Mouse (Mus musculus): ENCODE measurements around the gene Cd6.
A peak's percentile ranks its signal among the peaks of the same experiment; 100 is the strongest.

The Cd6 gene

DNA sequence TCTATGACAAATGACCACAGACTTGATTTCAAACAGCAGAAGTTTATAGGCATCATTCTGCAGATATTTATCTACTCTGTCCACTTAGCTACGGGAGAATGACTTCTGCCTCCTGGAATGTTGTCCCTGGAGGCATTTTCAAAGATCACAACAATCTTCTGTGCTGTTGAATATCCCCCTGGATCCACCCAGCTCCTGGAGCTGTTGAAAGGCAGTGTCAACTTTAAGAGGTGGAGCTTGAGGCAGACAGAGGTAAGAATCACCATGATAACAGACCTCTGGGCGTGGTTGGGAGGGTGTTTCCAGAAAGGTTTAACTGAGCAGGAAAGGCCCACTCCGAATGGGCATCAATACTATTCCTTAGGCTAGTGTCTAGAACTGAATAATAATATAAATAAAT lies 5.8 kb upstream of the Cd6 start:
- DNase-seq, result no peak

DNA sequence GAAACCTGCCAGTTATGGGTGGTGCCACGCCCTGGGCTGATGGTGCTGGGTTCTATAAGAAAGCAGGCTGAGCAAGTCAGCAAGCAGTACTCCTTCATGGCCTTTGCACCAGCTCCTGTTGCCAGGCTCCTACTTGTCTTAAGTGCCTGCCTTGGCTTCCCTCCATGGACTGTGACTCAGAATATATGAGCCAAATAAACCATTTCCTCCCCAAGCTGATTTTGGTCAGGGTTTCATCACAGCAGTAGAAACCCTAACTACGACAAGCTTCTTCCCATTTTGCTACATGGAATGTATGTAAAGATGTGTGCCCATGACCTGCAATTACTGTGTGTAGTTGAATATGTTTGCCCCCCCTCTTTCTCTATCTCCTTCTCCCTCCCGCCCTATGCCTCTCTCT lies 3.8 kb upstream of the Cd6 start:
- DNase-seq, result no peak

DNA sequence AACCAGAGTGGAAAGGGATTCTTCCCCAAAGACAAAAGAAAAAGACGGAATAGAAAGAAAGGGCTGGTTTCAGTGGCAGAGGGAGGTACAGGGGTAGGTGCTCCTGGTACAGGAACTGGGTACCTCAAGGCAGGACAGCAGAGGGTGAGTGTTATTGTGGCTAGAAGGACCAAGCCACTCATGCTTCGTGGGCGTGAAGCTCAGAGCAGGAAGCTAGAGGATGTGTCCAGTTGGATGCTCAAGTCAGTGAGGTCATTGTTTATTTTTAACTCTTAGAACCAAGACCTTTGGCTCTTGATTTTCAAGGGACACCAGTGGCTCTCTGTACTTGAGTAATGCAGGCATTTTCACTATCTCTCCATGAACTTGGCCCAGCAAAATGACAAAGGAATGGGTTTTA lies 2.2 kb upstream of the Cd6 start:
- DNase-seq, result no peak

DNA sequence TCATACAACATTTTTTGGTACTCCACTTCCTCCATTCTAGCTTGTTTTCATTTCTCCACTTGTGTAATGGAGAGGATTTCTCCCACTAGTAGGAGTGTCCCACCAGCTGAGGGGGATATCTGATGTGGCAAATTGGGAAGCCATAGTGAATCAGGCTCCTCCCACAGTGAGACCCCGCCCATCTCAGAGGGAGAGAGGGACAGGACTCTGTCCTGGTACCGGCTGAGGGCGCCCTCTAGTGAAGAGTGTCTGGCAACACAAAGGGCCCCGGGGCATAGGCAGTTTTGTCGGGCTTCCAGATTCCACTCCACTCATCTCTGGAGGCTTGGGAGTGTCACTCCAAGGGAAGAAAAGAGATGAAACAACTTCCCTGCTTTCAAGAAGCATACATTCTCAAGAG lies 1.6 kb upstream of the Cd6 start:
- DNase-seq, result peak; percentile 72 to 88

DNA sequence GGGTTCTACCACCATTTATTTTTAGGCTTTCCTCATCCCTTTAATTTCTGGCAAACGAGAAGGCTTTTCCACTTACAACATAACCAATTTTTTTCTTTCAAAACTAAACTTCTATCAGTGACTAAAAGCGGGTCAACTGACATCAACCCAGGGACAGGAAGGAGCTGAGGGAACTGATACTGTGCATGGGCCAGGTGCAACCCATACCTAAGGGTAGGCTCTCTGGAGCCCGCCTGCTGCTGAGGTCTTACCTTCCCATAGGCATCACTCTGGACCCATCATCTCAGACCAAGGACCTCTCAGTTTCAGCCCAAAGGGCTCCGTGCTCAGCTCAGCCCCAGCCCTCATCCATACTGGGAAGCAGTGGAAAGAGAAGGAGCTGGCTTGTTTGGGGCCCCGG lies 1.5 kb downstream of the Cd6 start:
- no peak for DNase-seq

DNA sequence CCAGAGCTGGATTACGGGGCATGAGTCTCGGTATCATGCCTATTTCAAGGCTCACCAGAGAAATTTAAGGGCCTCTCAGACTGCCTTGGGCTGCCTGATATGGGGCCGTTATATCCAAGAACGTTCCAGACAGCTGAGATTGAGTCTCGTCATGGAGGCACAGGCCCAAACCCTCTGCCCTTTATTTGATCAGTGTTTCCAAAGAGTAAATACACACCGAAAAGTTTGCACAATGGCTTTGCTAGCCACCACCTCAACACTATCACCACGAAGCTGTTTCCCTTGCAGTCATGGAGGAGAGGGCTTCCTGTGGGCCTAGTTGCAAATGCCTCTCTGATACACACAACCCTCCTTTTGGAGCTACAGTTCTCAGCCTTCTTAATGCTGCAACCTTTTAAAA lies 5.8 kb downstream of the Cd6 start:
- DNase-seq, result no peak

DNA sequence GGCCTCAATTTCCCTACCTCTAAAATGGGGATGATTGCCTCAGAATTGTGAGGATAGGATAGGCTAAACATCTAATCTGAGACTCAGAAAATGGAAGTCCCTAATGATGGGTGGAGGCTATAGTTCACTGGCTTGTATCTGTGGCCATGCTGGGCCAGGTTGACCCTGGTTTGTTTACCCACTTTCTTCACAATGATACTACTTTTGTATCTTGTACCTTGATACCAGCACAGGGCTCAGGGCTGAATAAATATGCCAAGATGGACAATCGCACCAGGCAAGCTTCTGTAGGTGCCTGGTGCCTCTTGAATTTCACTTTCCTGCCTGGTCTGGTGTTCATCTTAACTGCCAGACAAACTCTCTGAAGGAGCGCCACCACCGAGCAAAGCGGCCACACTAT lies 7.3 kb downstream of the Cd6 start:
- DNase-seq, result no peak

DNA sequence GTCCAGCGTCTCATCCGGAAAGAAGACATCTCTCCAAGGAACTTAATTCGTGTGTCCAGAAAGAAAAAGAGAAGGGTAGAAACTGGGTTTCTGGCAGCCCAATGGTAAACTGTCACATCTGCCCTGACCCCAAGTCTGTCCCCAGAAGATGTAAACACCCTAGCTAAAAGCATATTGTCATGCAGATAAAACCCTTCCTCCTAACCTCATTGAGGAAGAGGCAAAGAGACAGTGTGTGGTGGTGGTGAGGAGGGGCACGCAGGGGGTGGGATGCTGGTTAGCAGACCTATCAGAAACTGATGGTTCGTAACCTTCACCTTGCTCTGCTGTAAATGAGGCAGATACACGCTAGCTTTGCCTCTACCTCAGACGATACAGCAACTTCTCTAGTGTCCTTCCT lies 8.5 kb downstream of the Cd6 start:
- DNase-seq, result no peak

DNA sequence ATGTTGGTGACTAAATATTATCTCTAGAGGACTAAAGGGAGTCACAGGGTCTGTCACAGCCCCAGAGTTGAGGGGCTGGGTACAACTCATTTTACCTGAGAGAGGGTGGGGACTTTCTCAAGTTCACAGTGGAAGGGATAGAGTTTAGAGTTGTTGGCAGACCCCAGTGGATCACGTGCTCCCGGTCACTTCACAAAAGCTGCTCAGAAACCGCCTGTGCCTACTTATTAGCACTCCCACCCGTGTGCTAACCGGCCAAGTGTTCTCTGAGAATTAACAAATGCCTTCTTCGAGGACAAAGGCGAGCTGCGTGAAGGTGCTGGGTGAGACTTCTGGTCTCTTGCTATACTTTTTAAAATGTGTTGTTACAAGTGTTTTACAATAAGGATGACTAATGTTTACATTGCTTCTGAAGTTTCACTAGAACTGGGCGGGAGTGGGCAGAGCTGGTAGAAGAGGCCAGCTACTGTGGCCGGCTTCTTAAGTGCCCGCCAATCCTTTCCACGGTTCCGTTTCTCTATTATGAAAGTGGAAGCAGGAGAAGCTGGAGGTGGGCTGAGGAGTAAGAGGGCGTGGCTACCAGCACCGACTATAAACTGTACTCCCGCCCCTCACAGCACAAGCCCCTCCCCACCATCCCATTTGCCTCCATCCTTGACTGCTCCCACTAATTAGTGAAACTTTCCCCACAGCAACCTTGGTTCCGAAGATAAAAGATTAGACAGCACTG lies 11.5 kb downstream of the Cd6 start:
- no peak for DNase-seq

DNA sequence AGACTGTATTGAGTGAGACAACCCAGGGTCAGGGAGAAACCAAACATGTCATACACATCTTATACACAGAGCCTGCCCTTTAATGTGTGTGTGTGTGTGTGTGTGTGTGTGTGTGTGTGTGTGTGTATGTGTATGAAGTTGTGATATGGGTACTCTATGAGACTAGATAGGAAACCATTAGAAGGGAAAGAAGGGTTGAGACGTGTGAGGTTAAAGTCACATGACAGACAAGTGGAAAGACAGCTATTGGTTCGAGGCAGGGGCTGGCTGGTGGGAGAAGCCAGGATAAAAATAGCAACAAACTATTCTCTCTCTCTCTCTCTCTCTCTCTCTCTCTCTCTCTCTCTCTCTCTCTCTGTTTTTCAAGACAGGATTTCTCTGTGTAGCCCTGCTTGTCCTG lies 13.4 kb downstream of the Cd6 start:
- DNase-seq, result no peak

DNA sequence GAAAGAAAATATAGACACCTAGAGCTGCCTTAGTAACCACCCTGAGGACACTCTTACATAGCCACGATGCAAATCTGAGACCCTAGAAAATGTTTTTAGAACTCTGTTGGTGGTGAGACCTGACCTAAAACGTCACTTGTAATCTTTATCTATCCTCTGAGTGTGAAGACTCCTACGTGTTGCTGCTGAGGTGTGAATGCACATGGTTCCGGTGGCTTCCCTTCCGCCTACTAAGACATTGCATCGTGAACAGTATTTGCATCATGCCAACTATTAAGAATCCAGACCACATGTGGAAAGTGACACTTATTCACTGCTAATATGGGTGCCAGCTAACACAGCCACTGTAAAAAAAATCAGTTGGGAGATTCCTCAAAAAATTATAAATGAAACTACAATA lies 14.0 kb downstream of the Cd6 start:
- no peak for DNase-seq

DNA sequence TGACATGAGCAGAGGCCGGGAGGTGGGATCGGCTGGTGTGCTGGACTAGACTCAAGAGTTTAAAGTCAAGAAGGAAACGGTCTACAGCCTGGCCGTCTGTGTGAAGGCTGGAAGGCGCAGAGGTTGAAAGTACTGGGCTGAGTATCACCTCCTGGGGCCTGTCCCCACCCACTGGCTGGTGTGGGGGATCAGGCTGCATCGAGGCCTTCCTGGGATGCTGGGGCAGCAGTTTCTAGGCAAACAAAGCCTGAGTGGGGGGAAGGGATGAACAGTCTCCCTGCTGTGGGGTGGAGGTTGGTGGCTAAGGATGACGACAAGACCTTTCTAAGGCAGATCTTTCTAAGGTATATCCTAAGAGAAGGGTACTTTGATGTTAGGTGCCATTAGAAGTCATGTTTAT lies 16.0 kb downstream of the Cd6 start:
- no peak for DNase-seq

DNA sequence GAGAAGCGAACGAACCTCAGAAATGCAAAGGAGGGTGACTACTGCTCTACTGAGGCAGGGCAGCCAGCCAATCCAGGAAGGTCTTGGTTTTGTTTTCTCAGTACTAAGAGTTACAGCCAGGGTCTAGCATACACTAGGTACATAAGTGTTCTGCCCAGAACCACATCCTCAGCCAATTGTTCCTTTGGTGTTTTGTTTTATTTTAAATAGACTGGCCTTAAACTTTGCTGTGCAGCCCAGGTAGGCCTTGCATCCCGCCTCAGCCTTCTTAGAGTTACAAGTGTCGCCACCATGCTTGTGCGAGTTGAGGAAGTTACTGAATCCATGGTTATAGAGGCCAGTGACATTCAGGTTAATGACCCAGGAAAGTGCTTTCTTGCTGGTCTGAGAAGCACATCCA lies 16.8 kb downstream of the Cd6 start:
- DNase-seq, result no peak

DNA sequence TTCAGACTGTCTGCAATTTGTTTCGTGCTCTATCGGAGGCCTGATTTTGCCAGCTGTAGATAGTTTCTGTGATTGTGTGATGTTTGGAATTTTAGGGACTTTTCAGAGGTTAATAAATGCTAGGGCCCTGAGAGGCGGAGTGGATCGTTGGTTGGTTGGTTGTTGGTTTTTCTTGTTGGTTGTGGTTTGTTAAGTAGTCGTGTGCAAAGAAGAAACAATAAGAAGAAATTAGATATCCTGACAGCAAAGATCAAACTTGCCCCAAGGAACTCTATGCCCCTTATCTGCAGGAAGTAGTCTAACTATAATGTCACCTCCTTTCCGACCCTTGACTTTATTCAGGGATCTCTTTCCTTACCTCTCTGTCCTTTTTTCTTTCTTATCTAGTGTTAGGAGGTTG lies 18.4 kb downstream of the Cd6 start:
- DNase-seq, result no peak

DNA sequence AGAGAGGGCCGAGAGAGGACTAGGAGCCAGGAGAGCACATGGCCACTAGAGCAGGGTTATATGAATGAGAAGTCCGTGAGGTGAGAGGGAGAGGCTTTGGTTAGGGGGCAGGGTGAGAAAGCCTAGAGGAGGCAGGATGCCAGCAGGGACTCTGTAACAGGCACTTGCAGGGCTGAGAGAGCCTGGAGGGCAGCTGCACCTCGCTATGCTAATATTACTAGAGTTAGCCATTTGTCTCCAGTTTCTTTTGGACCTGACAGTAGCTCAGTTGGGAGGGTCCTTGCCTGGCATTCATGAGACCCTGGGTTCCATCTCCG lies 19.7 kb downstream of the Cd6 start:
- peak in 1 of 2 experiments; percentile 34 for DNase-seq

DNA sequence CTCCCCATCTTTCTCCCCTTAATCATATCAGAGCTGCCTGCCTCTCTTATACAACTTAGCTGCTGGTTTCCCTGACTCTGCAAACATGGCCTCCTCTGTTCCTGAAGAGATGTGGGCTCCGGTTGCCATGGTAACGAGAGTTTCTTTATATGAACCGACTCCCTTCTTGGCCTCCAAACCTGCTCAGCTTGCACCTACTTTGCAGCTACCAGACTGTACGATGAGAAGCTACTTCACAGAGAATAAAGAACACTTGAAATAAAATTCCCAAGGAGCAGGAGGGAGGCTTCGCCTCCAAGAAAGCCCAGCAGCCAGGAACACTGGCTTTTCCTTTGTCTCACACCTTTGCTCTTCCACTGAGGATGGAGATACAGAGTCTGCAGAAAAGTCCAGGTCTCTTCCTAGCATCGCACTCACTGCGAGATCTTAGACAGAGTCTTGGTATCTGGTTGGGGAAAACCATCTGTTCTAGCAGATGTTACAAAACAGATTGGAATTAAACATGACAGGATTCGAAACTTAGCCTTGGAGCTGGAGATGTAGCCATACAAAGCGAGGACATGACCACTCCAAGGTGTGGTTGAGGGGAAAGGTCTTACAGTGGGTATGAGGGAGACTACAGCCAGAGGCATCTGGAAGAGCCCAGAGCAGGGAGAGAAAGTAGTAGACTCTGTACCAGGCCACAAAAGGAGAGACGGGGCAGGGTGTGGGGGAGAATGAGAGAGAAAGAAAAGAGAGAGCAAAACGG lies 20.3 kb downstream of the Cd6 start:
- DNase-seq, result peak in 1 of 2 experiments; percentile 49

DNA sequence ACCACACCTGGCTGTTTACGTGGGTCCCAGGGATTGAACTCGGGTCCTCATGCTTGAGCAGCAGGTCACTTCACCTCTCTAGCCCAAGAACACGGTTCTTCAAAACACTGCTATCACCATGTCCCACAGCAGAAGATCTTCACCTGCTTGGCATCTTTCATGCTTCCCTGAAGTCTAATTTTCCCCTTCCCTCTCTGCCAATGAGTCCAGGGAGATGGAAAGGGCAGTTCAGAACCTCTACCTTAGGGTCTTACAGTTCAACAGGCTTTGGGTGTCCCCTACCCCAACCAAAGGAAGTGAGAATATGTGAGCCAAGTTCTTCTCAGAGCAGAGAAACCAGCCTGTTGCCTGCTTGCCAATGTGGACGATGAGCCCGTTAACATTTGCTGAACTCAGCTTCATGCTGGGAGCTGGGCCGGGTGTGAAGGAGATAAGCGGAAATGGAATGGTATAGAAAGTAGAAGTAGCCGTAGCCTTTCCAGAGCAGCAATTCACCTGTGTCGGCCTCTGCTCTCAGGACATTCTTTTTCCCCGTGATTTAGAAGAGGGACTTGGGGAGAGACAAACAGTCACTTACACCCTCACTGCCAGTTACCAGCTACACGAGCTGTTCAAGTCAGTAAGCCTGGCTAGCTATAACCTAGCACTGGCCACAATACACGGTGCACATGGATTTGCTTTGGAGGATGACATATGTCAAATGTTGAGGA lies 21.2 kb downstream of the Cd6 start:
- DNase-seq, result peak in 1 of 2 experiments; percentile 52

DNA sequence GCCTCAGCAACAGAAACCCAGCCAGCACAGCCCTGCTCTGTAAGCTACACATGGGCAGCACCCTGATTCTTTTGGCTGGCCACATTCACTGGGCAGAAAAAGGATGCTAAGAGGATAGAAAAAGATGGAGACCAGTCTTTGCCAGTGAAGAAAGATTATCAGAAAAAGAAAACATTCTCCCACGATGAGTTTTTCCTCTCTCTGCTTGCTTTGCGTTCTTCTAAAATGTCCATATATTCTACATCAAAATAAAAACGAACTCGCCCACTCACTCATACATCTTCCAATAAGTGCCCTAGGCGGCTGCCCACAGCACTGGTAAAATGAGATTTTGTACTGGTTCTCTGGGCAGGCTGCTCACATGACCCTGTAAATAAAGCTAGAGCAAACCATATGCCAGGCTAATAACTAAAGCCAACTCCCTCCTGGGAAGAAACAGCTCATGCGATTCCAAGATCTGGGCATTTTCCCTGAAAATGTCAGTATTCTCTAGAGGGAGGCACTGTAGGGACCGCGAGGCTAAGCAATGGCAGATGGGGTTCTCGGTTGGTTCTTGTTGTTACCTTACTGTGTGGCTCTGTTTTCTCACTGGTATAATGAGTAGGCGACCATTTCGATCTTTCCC lies 24.1 kb downstream of the Cd6 start:
- DNase-seq, result peak; percentile 61 to 83

DNA sequence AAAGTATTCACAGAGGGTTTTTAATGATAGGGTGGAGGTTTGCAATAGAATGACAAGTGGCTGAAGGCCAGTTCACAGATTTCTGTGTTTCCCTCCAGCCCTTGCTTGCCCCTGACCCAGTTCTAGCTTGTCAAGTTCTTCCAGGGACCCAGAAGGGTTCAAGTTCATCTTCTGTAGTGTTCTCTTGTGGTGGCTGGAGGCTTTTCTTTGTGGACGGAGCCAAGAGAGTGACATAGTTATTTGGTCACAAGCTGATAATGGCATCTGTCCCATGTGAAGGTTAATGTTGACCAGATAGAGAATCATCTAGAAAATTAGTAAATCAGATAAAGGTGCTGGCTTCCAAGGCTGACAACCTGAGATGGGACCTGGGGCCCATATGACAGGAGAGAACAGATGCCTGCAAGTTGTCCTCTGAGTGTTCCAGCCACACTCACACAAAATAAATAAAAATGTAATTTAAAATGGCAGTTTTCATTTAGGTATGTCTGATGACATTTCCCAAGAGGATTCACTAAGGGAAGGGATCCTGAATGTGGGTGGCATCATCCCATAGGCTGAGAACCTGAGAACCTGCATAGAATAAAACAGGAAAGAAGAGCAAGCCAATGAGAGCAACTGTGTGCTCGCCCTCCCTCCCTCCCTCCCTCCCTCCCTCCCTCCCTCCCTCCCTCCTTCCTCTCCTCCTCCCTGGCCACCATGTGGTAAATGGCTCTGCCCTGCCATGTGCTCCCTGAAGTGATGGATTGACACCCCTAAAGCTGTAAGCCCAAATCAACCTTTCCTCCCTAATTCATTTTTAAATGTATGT lies 24.8 kb downstream of the Cd6 start:
- peak; percentile 32 to 39 for DNase-seq

DNA sequence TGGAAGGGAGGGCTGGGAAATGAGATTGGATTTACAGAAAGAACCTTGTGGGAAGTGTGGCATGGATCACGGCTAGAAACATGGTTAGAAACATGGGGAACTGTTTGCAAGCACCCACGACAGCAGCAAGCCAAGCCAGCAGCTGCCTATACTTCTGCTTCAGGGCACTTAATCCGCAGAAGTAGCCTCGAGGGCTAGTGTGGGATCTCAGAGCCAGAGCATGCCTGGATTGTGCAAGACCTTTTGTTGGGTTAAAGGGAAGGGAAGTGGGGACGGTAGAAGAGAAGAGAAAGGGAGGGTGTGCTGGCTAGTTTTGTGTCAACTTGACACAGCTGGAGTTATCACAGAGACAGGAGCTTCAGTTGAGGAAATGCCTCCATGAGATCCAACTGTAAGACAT lies 26.1 kb downstream of the Cd6 start:
- no peak for DNase-seq

DNA sequence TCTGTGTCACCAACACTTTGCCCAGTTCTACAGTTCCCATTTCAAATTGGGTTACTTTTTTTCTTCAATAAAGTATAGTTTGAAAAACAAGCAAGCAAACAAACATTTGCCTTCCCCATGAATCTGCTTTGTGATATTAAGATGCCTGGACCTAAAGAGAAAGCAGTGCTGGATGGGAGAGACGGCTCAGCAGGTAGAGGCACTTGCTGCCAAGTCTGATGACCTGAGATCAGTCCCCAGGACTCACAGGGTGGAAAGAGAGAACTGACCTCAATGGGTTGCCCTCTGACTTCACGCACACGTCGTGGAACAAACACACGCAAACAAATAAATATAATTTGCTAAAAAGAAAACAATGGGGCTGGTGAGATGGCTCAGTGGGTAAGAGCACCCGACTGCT lies 28.0 kb downstream of the Cd6 start:
- DNase-seq, result peak in 1 of 2 experiments; percentile 63

DNA sequence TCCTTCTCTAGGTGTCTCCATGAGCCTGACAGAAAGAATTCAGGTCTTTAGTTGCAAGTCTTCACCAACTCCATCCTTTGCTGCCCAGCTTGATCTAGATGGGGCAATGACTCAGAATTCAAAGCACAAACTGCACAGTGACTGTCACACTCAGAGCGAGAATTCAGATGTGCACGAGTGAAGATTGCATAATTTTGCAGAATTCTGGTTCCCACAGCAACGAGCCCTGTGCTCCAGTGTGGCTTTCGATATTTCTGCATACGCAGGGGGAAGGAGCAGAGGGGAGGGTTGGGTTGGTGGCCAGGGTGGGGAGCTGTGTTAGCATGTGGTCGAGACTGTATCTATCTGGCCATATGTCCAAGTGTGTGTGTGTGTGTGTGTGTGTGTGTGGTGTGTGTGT lies 28.8 kb downstream of the Cd6 start:
- DNase-seq, result peak in 1 of 2 experiments; percentile 36

DNA sequence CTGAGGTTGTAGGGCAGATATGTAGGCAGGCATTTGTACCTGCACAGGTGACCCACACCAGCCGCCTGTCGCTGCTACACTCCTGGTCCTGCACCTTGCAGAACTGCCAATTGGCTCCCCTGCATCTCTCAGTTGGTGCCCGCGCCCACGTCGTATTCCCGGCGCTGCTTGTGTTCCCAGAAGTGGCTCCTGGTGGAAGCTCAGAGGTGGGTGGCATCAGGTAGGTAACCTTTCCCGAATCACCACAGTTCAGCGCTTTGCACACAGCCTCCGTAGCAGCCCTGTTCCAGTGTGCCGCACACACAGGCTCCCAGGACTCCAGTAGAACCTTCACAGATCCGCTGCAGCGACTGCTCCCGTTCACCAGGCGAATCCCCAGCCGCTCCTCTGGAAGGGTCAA lies 30.7 kb downstream of the Cd6 start:
- no peak for DNase-seq

Data from cerebellum, postnatal 14 days (tissue).